Mouse (Mus musculus): ENCODE results near the gene Psen1.

Psen1 gene

DNA sequence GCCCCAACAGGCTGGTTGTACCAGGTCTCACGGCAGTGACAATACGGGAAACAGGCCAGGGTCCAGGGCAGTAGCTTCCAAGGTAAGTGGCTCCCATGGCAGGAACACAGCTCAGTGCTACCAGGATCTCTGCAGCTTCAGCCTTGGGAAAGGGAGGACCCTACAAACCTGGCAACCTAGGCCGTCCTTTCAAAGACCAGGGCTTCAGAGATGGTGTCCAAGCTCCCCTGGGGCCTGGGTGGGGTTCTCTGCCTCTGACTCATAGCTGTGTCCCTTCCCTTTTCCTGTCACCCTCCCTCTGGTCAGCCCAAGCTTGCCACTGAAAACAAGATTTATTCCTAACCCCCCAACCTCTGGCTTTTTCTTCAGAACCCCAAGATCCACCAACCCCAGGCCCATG lies 92.2 kb downstream of the Psen1 start:
- no peak for DNase-seq (ENCODE audit: low spot score)

DNA sequence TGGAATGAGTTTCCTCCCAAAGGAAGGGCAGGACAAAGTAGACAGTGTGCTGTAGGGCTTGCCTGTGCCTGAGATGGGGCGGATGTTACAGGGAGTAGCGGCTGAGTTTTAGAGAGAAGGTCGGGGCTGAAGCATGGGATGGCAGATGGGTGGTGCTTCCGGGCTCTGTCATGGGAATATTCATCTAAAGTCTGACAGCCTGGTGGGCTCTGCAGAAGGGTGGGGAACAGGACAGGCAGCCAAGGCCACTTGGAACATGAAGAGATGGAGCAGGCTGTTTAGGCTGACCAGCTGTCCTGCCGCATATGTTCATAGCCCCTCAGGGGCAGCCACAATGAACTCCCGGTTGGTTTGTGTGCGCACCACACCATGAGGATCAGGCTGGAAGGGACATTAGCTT lies 93.3 kb downstream of the Psen1 start:
- no peak for DNase-seq (ENCODE audit: low spot score)

DNA sequence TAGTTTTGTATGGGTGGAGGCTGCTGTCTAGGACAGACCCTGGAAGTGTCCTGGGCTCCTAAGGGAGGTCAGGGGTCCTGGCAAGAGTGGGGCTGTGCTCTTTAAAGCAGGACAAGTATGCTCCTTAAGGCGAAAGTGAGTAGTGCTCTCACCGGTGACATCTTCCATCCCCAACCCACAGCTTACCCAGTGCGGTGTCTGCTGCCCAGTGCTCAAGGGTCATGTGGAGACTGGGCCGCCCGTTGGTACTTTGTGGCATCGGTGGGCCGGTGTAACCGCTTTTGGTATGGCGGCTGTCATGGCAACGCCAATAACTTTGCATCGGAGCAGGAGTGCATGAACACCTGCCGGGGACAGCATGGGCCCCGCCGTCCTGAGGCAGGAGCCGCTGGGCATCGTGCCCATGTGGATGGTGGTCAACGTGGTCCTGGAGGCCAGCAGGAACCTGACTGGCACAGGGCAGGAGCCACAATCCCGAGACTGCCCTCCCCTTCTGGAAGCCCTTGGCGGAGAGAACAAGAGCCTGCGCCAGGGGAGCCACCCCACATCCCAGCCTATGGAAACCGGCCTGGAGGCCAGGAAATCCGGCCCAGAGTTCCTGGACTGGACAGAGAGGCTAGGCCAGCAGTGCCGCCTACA lies 93.8 kb downstream of the Psen1 start:
- no peak for DNase-seq (ENCODE audit: low spot score)

DNA sequence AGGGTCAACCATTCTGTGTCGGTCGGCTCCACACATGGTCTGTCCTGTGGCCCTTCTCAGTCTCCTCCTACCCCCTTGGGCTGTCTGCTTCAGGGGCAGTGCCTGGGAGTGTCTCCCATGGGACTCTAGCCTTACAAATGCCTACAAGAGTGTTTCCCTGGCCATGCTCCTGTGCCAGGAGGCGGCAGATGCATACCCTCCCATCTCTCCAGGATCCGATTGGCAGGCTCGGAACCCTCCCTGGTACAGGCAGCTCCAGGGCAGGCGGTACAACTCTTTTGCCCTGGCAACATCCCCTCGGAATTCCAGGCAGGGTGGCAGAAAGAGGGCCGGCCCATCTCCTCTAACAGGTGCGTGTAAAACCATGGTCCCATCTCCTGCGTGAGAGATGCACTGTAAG lies 94.7 kb downstream of the Psen1 start:
- no peak for DNase-seq (ENCODE audit: low spot score)
